Mouse (Mus musculus): ENCODE results near the gene Rap1gds1. TPM values are rescaled to one million over a fixed set of nuclear protein-coding genes. Genes with fewer than 3 reads are reported as not detected.

Rap1gds1 gene
- 212 and 221 TPM in 2 replicates for polyA plus RNA-seq (2012; rRNA removed)

GRCm38 (mm10) chr3:139074484-139075211, at the start of gene Rap1gds1:
Gene Rap1gds1 (minus strand): TSS chr3:139075201.
- TF ChIP-seq POLR2A (IDR thresholded peaks at IDR 0.05; ENCODE audit: extremely low read depth, insufficient read depth, low read length) (0 out of 2 replicates have a peak, but pooled peaks have one; percentile 21), CTCF (IDR thresholded peaks at IDR 0.05; ENCODE audit: extremely low read depth, insufficient read depth, low read length) (no peak)
- peak within 1 kb of the TSS; percentile 98 for H3K27ac ChIP-seq (ENCODE audit: insufficient read depth, low read length)
- H3K4me1 ChIP-seq (ENCODE audit: control insufficient read depth, insufficient read depth, low read length) = no peaks in the 10 kb centered on the region; the same call in 1 of the 2 replicates
- peak within 1 kb of the TSS; percentile 95 for H3K4me3 ChIP-seq (ENCODE audit: insufficient read depth, low read length)

DNA sequence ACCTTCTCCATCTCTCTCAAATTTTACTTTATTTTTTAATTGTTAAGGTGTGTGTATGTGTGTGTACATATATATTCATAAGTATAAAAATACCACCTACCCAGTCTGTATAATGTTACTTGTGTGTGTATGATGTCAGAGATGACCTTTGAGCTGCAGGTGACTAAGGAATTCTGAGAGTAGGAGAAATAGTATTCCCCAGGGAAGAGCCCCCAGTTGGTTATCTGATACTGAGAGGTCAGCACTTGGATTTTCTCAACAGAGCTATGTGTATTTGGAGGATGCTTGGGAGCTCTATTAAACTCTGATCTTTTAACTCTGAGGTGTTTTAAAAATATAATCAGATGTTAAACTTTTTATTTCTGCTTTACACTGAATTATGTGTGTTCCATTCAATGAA, 43.4 kb upstream of the Rap1gds1 start:
- Histone ChIP-seq H3K27ac (ENCODE audit: insufficient read depth, low read length) (no peak overlapping the region), H3K4me3 (ENCODE audit: insufficient read depth, low read length) (no peak overlapping the region), H3K4me1 (ENCODE audit: control insufficient read depth, insufficient read depth, low read length) (no peaks in the 10 kb centered on the region)
- no peak for TF ChIP-seq CTCF (IDR thresholded peaks at IDR 0.05; ENCODE audit: extremely low read depth, insufficient read depth, low read length)
- TF ChIP-seq POLR2A (IDR thresholded peaks at IDR 0.05; ENCODE audit: extremely low read depth, insufficient read depth, low read length) = no peak

- TF ChIP-seq CTCF (IDR thresholded peaks at IDR 0.05; ENCODE audit: extremely low read depth, insufficient read depth, low read length) = no peak
- TF ChIP-seq POLR2A (IDR thresholded peaks at IDR 0.05; ENCODE audit: extremely low read depth, insufficient read depth, low read length) = no peak
These were observed 41.8 kb upstream of the Rap1gds1 start for GRCm38 (mm10) chr3:139116733-139117337.

DNA sequence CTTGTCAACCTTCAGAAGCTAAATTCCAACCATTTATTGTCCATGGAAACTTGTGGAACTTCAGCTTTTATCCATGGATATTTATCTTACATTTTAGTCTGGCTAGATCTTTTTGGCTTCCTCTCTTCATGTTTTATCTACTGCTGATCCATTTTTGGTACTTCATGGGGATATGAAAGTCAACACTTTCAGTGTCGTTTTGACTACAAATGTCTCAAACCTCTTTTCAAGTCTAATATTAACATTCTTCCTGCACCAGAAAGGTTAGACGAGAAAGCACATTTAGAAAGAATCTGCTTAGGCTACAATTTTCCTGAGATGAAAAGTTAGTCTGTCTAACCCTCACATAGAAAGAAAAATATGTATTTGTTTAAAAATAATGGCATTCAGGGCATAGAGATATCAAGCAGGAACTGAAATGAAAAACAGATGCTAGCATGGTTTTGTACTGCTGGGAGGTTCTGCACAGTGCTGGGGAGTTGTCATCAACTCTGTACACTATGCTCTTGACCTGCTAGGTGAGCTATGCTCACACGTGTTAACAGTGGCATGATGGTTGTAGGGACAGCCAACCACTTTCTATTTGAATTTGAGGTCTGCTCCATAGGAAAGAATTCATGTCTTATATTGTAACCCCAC, 37.5 kb upstream of the Rap1gds1 start:
- Histone ChIP-seq H3K4me3 (ENCODE audit: insufficient read depth, low read length) (no peak overlapping the region), H3K4me1 (ENCODE audit: control insufficient read depth, insufficient read depth, low read length) (peaks cover 3% of the 10 kb centered on the region; the same call in 1 of the 2 replicates), H3K27ac (ENCODE audit: insufficient read depth, low read length) (no peak overlapping the region)
- TF ChIP-seq POLR2A (IDR thresholded peaks at IDR 0.05; ENCODE audit: extremely low read depth, insufficient read depth, low read length) = no peak

More at GRCm38 (mm10) chr3:139116733-139117337, 41.8 kb upstream of the Rap1gds1 start:
- Histone ChIP-seq H3K4me1 (ENCODE audit: control insufficient read depth, insufficient read depth, low read length) (0 out of 2 replicates have a peak, but pooled peaks cover 2% of the 10 kb centered on the region), H3K4me3 (ENCODE audit: insufficient read depth, low read length) (no peak overlapping the region), H3K27ac (ENCODE audit: insufficient read depth, low read length) (no peak overlapping the region)

- TF ChIP-seq CTCF (IDR thresholded peaks at IDR 0.05; ENCODE audit: extremely low read depth, insufficient read depth, low read length) = no peak
- TF ChIP-seq POLR2A (IDR thresholded peaks at IDR 0.05; ENCODE audit: extremely low read depth, insufficient read depth, low read length) = no peak
- Histone ChIP-seq H3K27ac (ENCODE audit: insufficient read depth, low read length) (no peak overlapping the region), H3K4me3 (ENCODE audit: insufficient read depth, low read length) (no peak overlapping the region), H3K4me1 (ENCODE audit: control insufficient read depth, insufficient read depth, low read length) (peaks cover 3% of the 10 kb centered on the region; the same call in 1 of the 2 replicates)
These were observed 36.9 kb upstream of the Rap1gds1 start for GRCm38 (mm10) chr3:139111877-139112276.

GRCm38 (mm10) chr3:139108176-139108575, 33.2 kb upstream of the Rap1gds1 start:
- H3K4me3 ChIP-seq (ENCODE audit: insufficient read depth, low read length) = no peak overlapping the region
- TF ChIP-seq POLR2A (IDR thresholded peaks at IDR 0.05; ENCODE audit: extremely low read depth, insufficient read depth, low read length) = no peak
- TF ChIP-seq CTCF (IDR thresholded peaks at IDR 0.05; ENCODE audit: extremely low read depth, insufficient read depth, low read length) = no peak
- H3K27ac ChIP-seq (ENCODE audit: insufficient read depth, low read length) = no peak overlapping the region
- H3K4me1 ChIP-seq (ENCODE audit: control insufficient read depth, insufficient read depth, low read length) = peaks cover 6% of the 10 kb centered on the region; the same call in 1 of the 2 replicates

GRCm38 (mm10) chr3:139103914-139104313, 28.9 kb upstream of the Rap1gds1 start:
- peak overlapping the region; percentile 77 for H3K27ac ChIP-seq (ENCODE audit: insufficient read depth, low read length)
- H3K4me1 ChIP-seq (ENCODE audit: control insufficient read depth, insufficient read depth, low read length) = peaks cover 3% of the 10 kb centered on the region; the same call in 1 of the 2 replicates
- no peak overlapping the region for H3K4me3 ChIP-seq (ENCODE audit: insufficient read depth, low read length)
- no peak for TF ChIP-seq POLR2A (IDR thresholded peaks at IDR 0.05; ENCODE audit: extremely low read depth, insufficient read depth, low read length)
- no peak for TF ChIP-seq CTCF (IDR thresholded peaks at IDR 0.05; ENCODE audit: extremely low read depth, insufficient read depth, low read length)

DNA sequence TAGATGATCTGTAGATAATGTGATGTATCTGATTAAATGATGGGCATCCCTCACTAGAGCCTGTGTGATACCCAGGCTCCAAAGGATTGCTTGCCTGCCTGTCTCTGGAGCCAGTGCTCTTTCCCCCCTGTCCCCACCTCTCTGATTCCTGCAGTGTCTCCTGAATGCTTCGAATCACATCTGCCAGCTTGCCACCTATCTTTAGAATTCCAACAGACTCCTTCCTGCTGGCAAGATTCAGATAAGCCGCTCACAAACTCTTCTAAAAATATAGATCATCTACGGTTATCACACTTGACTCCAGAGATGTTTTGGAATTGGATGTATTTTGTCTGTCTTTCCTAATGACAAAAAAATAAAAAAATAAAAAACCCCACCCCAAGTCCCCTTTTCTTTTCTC, 28.3 kb upstream of the Rap1gds1 start:
- H3K4me3 ChIP-seq (ENCODE audit: insufficient read depth, low read length) = no peak overlapping the region
- H3K27ac ChIP-seq (ENCODE audit: insufficient read depth, low read length) = no peak overlapping the region
- no peak for TF ChIP-seq POLR2A (IDR thresholded peaks at IDR 0.05; ENCODE audit: extremely low read depth, insufficient read depth, low read length)
- TF ChIP-seq CTCF (IDR thresholded peaks at IDR 0.05; ENCODE audit: extremely low read depth, insufficient read depth, low read length) = no peak
- peaks cover 3% of the 10 kb centered on the region; the same call in 1 of the 2 replicates for H3K4me1 ChIP-seq (ENCODE audit: control insufficient read depth, insufficient read depth, low read length)

- TF ChIP-seq CTCF (IDR thresholded peaks at IDR 0.05; ENCODE audit: extremely low read depth, insufficient read depth, low read length) (no peak), POLR2A (IDR thresholded peaks at IDR 0.05; ENCODE audit: extremely low read depth, insufficient read depth, low read length) (no peak)
- H3K27ac ChIP-seq (ENCODE audit: insufficient read depth, low read length) = no peak overlapping the region
- H3K4me1 ChIP-seq (ENCODE audit: control insufficient read depth, insufficient read depth, low read length) = peaks cover 3% of the 10 kb centered on the region; the same call in 1 of the 2 replicates
- no peak overlapping the region for H3K4me3 ChIP-seq (ENCODE audit: insufficient read depth, low read length)
These were observed 26.9 kb upstream of the Rap1gds1 start for GRCm38 (mm10) chr3:139101941-139102340.

Data from cortical plate, adult 2 months (tissue).